Mouse (Mus musculus) olfactory bulb, adult 2 months (tissue): Measurements from ENCODE around the gene Dcaf8.

ENCODE experiments used
- CTCF ChIP-seq: fragments of 200-500 bp; IDR thresholded peaks from 2 replicates; pipeline ENCODE4 v1.5.1; 2012; ENCODE audit warnings: low read depth, mild to moderate bottlenecking, low read length, moderate library complexity; ENCODE audit not compliant: insufficient read depth
- POLR2A ChIP-seq: fragments of 200-500 bp; IDR thresholded peaks from 2 replicates; pipeline ENCODE4 v1.6.1; 2012; ENCODE audit warnings: mild to moderate bottlenecking, low read depth, low read length, moderate library complexity; ENCODE audit not compliant: insufficient read depth

DNA sequence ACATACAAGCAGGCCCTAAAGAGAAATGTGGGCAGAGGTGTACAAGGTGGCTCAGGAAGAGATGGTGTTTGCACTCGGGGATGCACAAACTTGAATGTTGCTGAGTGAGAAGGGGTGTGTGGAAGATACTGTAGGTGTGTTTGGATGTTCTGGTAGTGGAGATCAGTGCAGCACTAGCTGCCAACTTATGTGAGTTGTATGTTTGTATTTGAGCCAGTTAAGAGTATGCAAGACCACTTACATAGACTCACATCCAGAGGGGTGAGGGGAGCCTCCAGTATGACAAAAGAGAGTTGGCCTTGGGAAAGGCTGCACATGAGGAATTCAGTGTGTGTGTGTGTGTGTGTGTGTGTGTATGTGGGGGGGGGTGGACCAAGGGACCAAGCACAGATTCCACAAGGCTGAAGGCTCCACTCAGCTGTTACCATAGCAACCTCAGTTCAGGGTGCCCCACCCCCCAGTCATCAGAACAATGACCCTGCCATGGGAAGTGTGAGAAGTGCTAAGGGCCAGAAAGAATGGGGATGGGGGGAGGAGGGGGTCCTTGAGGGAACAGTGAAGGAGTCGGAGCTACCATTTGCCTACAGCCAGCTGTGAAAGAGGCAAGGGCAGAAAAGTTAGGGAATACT lies 55.1 kb downstream of the Dcaf8 start:
- TF ChIP-seq CTCF (no peak), POLR2A (no peak)
